Mouse (Mus musculus) MN1 (cell line): ENCODE data around the gene Gprin3.
"Not testable (repeated sequence)": the region's sequence is repeated elsewhere in the genome, so short reads cannot be mapped to it uniquely, and the experiment has no call there.

Experiments used
- DNase-seq: peaks from one replicate; pipeline ENCODE4 v3.0.0-alpha.2; 2016; ENCODE audit warnings: low spot score

Gene Gprin3

DNA sequence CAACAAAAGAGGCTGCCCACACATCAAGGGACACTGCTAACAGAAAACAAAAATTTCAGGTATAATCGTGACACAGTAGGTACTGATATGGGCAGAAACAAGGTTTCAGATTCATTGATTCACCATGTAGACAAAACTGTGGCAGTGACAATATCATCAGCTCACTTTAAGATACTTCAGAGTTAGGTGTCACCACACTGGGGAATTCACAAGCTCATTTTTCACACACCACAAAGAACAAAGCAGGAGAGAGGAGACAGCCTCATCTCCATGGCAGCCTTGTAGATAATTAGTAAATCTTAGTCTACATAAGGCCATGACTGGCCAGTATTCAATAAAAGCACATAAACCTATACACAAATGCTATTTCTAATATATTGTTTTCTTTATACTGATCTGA is 77.4 kb downstream of the Gprin3 start:
- DNase-seq, result no peak

DNA sequence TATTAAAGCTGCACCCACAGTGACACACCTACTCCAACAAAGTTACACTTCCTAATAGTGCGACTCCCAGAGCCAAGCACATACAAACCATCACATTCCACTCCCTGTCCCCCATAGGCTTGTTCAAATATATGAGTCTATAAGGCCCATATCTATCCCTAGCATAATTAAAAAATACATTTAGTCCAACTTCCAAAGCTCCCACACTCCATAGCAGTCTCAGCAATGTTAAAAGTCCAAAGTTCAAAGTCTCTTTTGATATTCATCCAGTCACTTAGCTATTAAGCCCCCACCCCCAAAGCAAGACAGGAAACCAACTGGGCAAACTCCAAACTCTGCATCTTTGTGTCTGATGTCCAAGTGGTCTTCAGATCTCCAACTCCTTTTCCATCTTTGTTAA is 84.9 kb downstream of the Gprin3 start:
- no peak for DNase-seq

DNA sequence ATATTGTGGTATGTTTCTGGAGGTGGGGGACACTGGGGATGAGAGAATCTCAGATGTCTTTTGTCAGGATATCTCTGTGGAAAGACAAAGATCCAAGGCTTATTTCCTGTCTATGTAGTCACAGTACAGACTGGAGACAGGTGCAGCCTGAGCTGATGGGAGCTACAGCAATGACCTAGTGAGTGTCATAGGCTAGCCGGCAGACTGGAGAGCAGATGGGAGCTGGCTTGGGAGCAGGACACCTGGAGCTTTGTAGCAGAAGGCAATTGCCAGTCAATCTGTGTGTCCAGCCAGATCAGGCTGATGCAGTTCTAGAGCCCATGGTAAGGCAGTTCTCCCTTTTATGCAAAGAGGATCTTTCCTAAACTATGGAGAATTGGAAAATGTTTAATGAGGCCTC is 97.8 kb downstream of the Gprin3 start:
- no peak for DNase-seq

DNA sequence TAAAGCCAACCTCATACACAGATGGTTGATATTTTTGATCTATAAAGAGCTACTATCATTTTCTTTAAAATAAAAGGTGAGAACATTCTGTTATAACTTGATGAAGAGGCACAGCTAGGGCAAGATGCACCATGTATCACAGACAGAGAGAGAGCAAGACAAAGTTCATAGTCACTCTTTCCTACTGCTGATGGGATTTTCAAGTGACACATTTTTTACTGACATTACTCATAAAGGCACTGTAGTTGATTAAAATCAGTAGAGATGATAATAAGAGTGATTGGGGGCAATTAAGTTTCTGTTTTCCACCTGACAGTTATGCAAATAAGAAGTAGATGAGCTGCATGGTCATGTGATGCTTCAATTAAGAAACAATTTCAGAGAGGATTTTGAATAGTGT is 110.2 kb downstream of the Gprin3 start:
- no peak for DNase-seq

DNA sequence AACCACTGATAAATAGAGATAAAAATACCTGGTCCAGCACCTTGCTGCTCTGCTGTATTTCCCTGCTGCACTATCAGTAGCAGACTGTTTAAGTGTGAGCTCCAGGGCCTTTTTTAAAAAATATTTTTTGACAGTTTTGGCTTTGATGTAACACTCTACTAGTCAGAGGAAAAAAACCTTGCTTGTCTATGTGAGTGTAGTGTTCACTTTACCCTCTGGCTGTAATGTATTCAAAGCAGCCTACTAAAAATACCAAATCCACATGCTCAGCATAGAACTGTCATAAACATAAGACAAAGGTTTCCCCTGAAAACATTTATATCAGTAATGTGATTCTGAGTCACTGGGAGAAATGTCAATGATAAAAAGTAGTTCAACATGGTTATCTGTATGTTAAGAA is 111.0 kb downstream of the Gprin3 start:
- DNase-seq, result no peak

DNA sequence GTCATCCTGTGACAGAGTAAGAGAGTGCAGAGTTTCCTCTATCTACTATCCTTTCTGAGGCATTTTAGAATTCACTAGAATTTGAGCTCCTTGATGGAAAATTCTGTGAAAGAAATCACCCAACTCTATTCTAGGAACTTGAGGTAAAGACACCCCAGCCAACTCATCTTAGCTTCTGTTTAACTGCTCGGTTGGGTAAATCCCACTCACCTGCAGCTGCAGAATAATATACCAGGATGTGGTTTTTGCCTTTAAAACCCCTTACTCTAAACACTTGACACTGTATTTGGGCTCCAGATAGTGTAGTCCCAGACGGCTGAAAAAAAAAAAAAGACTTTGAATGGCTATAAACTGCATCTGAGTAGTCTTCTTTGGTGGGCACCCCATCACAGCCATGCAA is 112.9 kb downstream of the Gprin3 start:
- DNase-seq, result no peak

DNA sequence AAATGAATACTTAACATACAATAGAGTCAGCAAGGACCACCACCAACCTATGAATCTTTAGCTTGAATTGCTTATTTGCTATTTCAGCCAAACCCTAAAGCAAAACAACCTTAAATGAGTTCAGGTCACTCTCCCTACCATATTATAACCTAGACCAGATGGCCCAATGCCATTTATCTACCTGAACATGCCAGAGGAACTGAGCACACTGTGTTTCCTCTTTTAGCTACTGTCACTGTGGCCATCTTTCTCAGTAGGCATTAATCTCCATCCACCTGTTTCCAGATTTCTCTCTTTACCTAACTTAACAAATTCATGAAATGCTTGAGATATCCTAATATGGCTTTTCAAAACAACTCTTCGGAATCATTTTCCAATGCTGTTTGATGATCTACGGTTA is 114.9 kb downstream of the Gprin3 start:
- DNase-seq, result no peak

DNA sequence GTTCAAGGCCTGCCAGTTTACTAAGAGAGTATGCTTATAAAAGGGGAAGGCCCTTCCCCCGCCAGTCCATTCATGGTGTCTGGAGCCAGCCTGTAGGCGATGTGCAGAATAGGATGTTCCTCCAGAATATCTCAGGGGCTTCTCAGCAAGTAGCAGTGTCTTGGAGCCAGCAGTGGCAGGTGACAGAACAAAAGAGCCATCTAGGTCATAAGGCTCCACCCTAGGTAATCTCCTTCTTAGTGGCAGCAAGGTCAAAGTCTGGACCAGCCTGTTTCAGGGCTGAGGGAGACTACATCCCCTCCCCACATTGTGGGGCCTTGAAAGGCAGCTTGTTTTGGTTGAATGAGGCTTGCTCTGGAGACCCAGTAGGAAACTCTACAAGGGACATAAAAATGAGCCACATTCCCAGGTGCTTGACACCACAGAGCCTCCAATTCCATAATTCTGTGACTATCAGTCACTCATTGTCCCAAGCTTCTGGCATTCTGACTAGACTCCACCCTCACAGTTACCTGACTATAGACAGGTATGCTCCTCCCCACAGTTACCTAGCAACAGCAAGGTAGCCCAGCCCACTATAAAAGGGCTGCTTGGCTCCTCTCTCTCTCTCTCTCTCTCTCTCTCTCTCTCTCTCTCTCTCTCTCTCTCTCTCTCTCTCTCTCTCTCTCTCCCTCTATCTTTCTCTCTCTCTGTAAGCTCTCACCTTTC is 121.7 kb downstream of the Gprin3 start:
- DNase-seq, result not testable (repeated sequence)

DNA sequence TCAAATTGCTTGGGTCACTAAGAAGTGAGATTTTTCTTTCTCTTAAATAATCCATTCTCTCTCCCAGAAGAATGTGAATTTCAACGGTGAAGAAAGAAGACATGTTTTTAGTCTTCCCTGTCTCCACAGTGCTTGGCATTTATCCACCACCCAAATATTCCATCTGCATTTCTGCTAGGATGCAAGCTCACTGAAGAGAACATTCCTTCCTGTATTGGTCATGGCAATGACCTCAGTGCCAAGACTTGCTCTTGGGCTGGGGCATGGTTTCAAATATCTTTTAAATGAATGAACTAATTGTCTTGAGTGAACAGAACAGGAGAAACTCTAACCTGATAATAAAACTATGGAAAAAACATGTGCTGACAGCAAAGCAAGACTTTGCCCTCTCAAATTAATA is 123.1 kb downstream of the Gprin3 start:
- no peak for DNase-seq
